Mouse (Mus musculus): Measurements from ENCODE around the gene Rspo1. TPM values are rescaled to one million over a fixed set of nuclear protein-coding genes. Genes with fewer than 3 reads are reported as not detected.

Gene Rspo1
- total and polyA plus RNA-seq, 3 experiments = 0.25 to 0.50 (median 0.31) TPM

- H3K4me1 ChIP-seq (ENCODE audit: control insufficient read depth in 1 of 2, insufficient read depth in 2 of 2) = no peaks in the 10 kb centered on the region
- H3K4me2 ChIP-seq (ENCODE audit: insufficient read depth, low read depth, poor library complexity, severe bottlenecking) = no peak overlapping the region
- in situ Hi-C loops (cut with MboI; ENCODE audit: low pct_ligation_motif_present, low pct_unique_long_range_greater_than_20kb, low sequenced_read_pairs) = no loop called here
- H3K4me3 ChIP-seq (replicated peaks in 1 of 3; ENCODE audit: low read depth in 2 of 3, low read length in 2 of 3, poor library complexity in 1 of 3) = no peak overlapping the region
- peak; percentile 33 for DNase-seq (ENCODE audit: extremely low read depth)
- no peaks in the 10 kb centered on the region for H3K36me3 ChIP-seq (replicated peaks in 1 of 2; ENCODE audit: control insufficient read depth in 1 of 2, insufficient read depth in 1 of 2, low read length in 1 of 2)
- dilution Hi-C loops (cut with MboI; ENCODE audit: extremely low pct_ligation_motif_present, extremely low pct_unique_long_range_greater_than_20kb, low sequenced_read_pairs) = no loop called here
- no peaks in the 10 kb centered on the region for H3K9me3 ChIP-seq (replicated peaks; ENCODE audit: low read length)
- H3K27me3 ChIP-seq (replicated peaks) = peaks cover 88% of the 10 kb centered on the region
- H3K27ac ChIP-seq (ENCODE audit: insufficient read depth, low read depth) = no peak overlapping the region
- H3K9ac ChIP-seq (ENCODE audit: insufficient read depth, low read depth) = no peak overlapping the region
- no peaks in the 10 kb centered on the region for H3K79me2 ChIP-seq (replicated peaks; ENCODE audit: control insufficient read depth, extremely low read depth, insufficient read depth, poor library complexity, severe bottlenecking)
- TF ChIP-seq CTCF (conservative IDR thresholded peaks at IDR 0.05 in 1 of 2, IDR thresholded peaks at IDR 0.05 in 1 of 2; ENCODE audit: low read depth in 2 of 2, low read length in 2 of 2) (peak in 1 of 2 experiments; percentile 77; a peak in 2 of 4 replicates), PAX5 (IDR thresholded peaks at IDR 0.05; ENCODE audit: low read length) (no peak), MAX (IDR thresholded peaks at IDR 0.05; ENCODE audit: low read length) (no peak), SMC3 (IDR thresholded peaks at IDR 0.05; ENCODE audit: low read depth, low read length) (peak; percentile 83), ZC3H11A (IDR thresholded peaks at IDR 0.05; ENCODE audit: low read depth, low read length) (0 out of 2 replicates have a peak, but pooled peaks have one; percentile 5), RAD21 (IDR thresholded peaks at IDR 0.05; ENCODE audit: low read depth, low read length) (peak; percentile 47)
Measured at GRCm38 (mm10) chr4:125020780-125021538, 34.7 kb downstream of the Rspo1 start.

- peaks cover 38% of the 10 kb centered on the region for H3K27me3 ChIP-seq (replicated peaks)
- peak overlapping the region; percentile 50 for H3K27ac ChIP-seq (ENCODE audit: insufficient read depth, low read depth)
- dilution Hi-C loops (cut with MboI; ENCODE audit: extremely low pct_ligation_motif_present, extremely low pct_unique_long_range_greater_than_20kb, low sequenced_read_pairs) = no loop called here
- DNase-seq (ENCODE audit: extremely low read depth) = peak; percentile 91
- in situ Hi-C loops (cut with MboI; ENCODE audit: low pct_ligation_motif_present, low pct_unique_long_range_greater_than_20kb, low sequenced_read_pairs) = no loop called here
- no peaks in the 10 kb centered on the region for H3K9me3 ChIP-seq (replicated peaks; ENCODE audit: low read length)
- peaks cover 7 to 28% of the 10 kb centered on the region in 2 experiments for H3K36me3 ChIP-seq (replicated peaks in 1 of 2; ENCODE audit: control insufficient read depth in 1 of 2, insufficient read depth in 1 of 2, low read length in 1 of 2)
- peak overlapping the region; percentile 61 to 98 (median 96) for H3K4me3 ChIP-seq (replicated peaks in 1 of 3; ENCODE audit: low read depth in 2 of 3, low read length in 2 of 3, poor library complexity in 1 of 3)
- peaks cover 45% of the 10 kb centered on the region for H3K79me2 ChIP-seq (replicated peaks; ENCODE audit: control insufficient read depth, extremely low read depth, insufficient read depth, poor library complexity, severe bottlenecking)
- H3K4me1 ChIP-seq (ENCODE audit: control insufficient read depth in 1 of 2, insufficient read depth in 2 of 2) = peaks cover 3 to 25% of the 10 kb centered on the region in 2 experiments; a peak in 3 of 4 replicates
- H3K9ac ChIP-seq (ENCODE audit: insufficient read depth, low read depth) = peak overlapping the region; percentile 91
- peak overlapping the region; percentile 84 for H3K4me2 ChIP-seq (ENCODE audit: insufficient read depth, low read depth, poor library complexity, severe bottlenecking)
- TF ChIP-seq ZKSCAN1 (IDR thresholded peaks at IDR 0.05; ENCODE audit: borderline replicate concordance, low read depth, low read length) = no peak
- no peak for TF ChIP-seq JUN (IDR thresholded peaks at IDR 0.05; ENCODE audit: insufficient read depth, low read depth, low read length)
- TF ChIP-seq POLR2A (IDR thresholded peaks at IDR 0.05; ENCODE audit: low read depth, low read length) = peak; percentile 96
- TF ChIP-seq MAZ (IDR thresholded peaks at IDR 0.05; ENCODE audit: low read depth, low read length) = no peak
- TF ChIP-seq E2F4 (IDR thresholded peaks at IDR 0.05; ENCODE audit: insufficient replicate concordance, low read depth, low read length) = peak; percentile 63; the same call in 1 of the 2 replicates
- peak; percentile 92 for TF ChIP-seq SIN3A (IDR thresholded peaks at IDR 0.05; ENCODE audit: low read length)
- no peak for TF ChIP-seq ZNF384 (IDR thresholded peaks at IDR 0.05; ENCODE audit: low read depth, low read length)
- TF ChIP-seq MXI1 (IDR thresholded peaks at IDR 0.05; ENCODE audit: low read depth, low read length) = peak; percentile 96
- TF ChIP-seq USF1 (IDR thresholded peaks at IDR 0.05; ENCODE audit: low read depth, low read length) = no peak
- TF ChIP-seq UBTF (IDR thresholded peaks at IDR 0.05; ENCODE audit: low read depth, low read length) = no peak
- no peak for TF ChIP-seq RCOR1 (conservative IDR thresholded peaks at IDR 0.05; ENCODE audit: low read depth, low read length)
- TF ChIP-seq MAFK (IDR thresholded peaks at IDR 0.05; ENCODE audit: insufficient replicate concordance, low read length) = no peak
- peak; percentile 90 for TF ChIP-seq MAX (IDR thresholded peaks at IDR 0.05; ENCODE audit: low read length)
- TF ChIP-seq ZMIZ1 (IDR thresholded peaks at IDR 0.05; ENCODE audit: low read depth, low read length) = peak; percentile 63; the same call in 1 of the 2 replicates
- peak; percentile 94 for TF ChIP-seq NELFE (IDR thresholded peaks at IDR 0.05; ENCODE audit: low read depth, low read length)
- peak; percentile 83 for TF ChIP-seq HCFC1 (IDR thresholded peaks at IDR 0.05; ENCODE audit: low read depth, low read length)
- TF ChIP-seq TCF12 (IDR thresholded peaks at IDR 0.05; ENCODE audit: low read depth, low read length) = peak; percentile 55; the same call in 1 of the 2 replicates
- peak; percentile 77 for TF ChIP-seq NRF1 (IDR thresholded peaks at IDR 0.05; ENCODE audit: low read depth, low read length)
- TF ChIP-seq MEF2A (IDR thresholded peaks at IDR 0.05; ENCODE audit: borderline replicate concordance, low read depth, low read length) = peak; percentile 48; the same call in 1 of the 2 replicates
- peak; percentile 54 for TF ChIP-seq TBP (conservative IDR thresholded peaks at IDR 0.05; ENCODE audit: low read depth, low read length)
- TF ChIP-seq BHLHE40 (IDR thresholded peaks at IDR 0.05; ENCODE audit: low read depth, low read length) = no peak
- TF ChIP-seq MYC (IDR thresholded peaks at IDR 0.05; ENCODE audit: low read depth, low read length) = peak; percentile 91; the same call in 1 of the 2 replicates
- TF ChIP-seq SMC3 (IDR thresholded peaks at IDR 0.05; ENCODE audit: low read depth, low read length) = no peak
- TF ChIP-seq POLR2AphosphoS2 (IDR thresholded peaks at IDR 0.05; ENCODE audit: low read depth, low read length) = peak; percentile 45; the same call in 1 of the 2 replicates
- no peak for TF ChIP-seq ETS1 (conservative IDR thresholded peaks at IDR 0.05; ENCODE audit: low read depth, low read length)
- TF ChIP-seq PAX5 (IDR thresholded peaks at IDR 0.05; ENCODE audit: low read length) = no peak
Measured at GRCm38 (mm10) chr4:125029891-125030614, 43.8 kb downstream of the Rspo1 start.

Measured in CH12.LX (cell line).